Mouse (Mus musculus) bone marrow, adult 2 months (tissue): Measurements from ENCODE around the gene Sys1.

Experiments
- CTCF ChIP-seq: fragments of 200-500 bp; IDR thresholded peaks from 2 replicates; pipeline ENCODE4 v1.5.1; 2011; ENCODE audit warnings: low read length, control low read depth; ENCODE audit not compliant: control insufficient read depth, insufficient read depth
- POLR2A ChIP-seq: fragments of 200-500 bp; IDR thresholded peaks from 2 replicates; pipeline ENCODE4 v1.6.1; 2011; ENCODE audit warnings: low read depth, mild to moderate bottlenecking, control low read depth, low read length, borderline replicate concordance; ENCODE audit not compliant: control insufficient read depth

- TF ChIP-seq POLR2A (no peak), CTCF (no peak)
Measured at GRCm38 (mm10) chr2:164466787-164467186, 10.0 kb downstream of the Sys1 start.
